Mouse (Mus musculus): ENCODE results near the gene Gmeb2. TPM values are rescaled to one million over a fixed set of nuclear protein-coding genes. Genes with fewer than 3 reads are reported as not detected.
A peak's percentile ranks its signal among the peaks of the same experiment; 100 is the strongest.

Gene Gmeb2
- total RNA-seq (2021) = 1 to 10 TPM; 8.9 to 9.5 TPM
- long read RNA-seq, experiment 1, full-length matches to known transcripts = 1 of 1 reads
- long read RNA-seq, experiment 1, partial matches to known transcripts = 0 of 1 reads
- long read RNA-seq, experiment 1, other reads (novel, unspliced or antisense) = 0 of 1 reads
- long read RNA-seq, experiment 2, partial matches to known transcripts = 1 of 1 reads
- long read RNA-seq, experiment 2, other reads (novel, unspliced or antisense) = 0 of 1 reads

- DNase-seq = peak; percentile 94 to 97
Observed at GRCm38 (mm10) chr2:181287958-181288350, at the start of gene Gmeb2. TSS of gene Gmeb2 (minus strand) at chr2:181288035.

GRCm38 (mm10) chr2:181334023-181334422 is 46.2 kb upstream of the Gmeb2 start:
- peak; percentile 61 to 89 for DNase-seq

- no peak for DNase-seq
Observed at GRCm38 (mm10) chr2:181332542-181332941, 44.7 kb upstream of the Gmeb2 start.

- DNase-seq = no peak
Observed at GRCm38 (mm10) chr2:181326098-181326497, 38.3 kb upstream of the Gmeb2 start.

GRCm38 (mm10) chr2:181322136-181322535 is 34.3 kb upstream of the Gmeb2 start:
- DNase-seq = no peak

GRCm38 (mm10) chr2:181320103-181320499 is 32.3 kb upstream of the Gmeb2 start:
- DNase-seq = no peak

- DNase-seq = peak; percentile 85 to 92
Observed at GRCm38 (mm10) chr2:181319248-181320102, 31.6 kb upstream of the Gmeb2 start, which contains the start of gene Rtel1. TSS of gene Rtel1 (plus strand) at chr2:181319739.

GRCm38 (mm10) chr2:181314080-181314810 is 26.4 kb upstream of the Gmeb2 start, which contains the start of gene Stmn3:
TSS of gene Stmn3 (minus strand) at chr2:181314500.
- DNase-seq = peak; percentile 27 to 57

GRCm38 (mm10) chr2:181313344-181314079 is 25.7 kb upstream of the Gmeb2 start:
- no peak for DNase-seq

- DNase-seq = no peak
Observed at GRCm38 (mm10) chr2:181313006-181313343, 25.1 kb upstream of the Gmeb2 start.

GRCm38 (mm10) chr2:181312435-181312834 is 24.6 kb upstream of the Gmeb2 start:
- DNase-seq = no peak

GRCm38 (mm10) chr2:181307144-181307804 is 19.4 kb upstream of the Gmeb2 start:
- DNase-seq = peak; percentile 49 to 57

GRCm38 (mm10) chr2:181304944-181305343 is 17.1 kb upstream of the Gmeb2 start:
- DNase-seq = no peak

- no peak for DNase-seq
Observed at GRCm38 (mm10) chr2:181302041-181302440, 14.2 kb upstream of the Gmeb2 start.

- DNase-seq = no peak
Observed at GRCm38 (mm10) chr2:181290937-181291336, 3.1 kb upstream of the Gmeb2 start.

GRCm38 (mm10) chr2:181288691-181289090 is 856 bp upstream of the Gmeb2 start:
- no peak for DNase-seq

- DNase-seq = peak; percentile 88 to 90
Observed at GRCm38 (mm10) chr2:181287338-181287957, 387 bp downstream of the Gmeb2 start.

- no peak for DNase-seq
Observed at GRCm38 (mm10) chr2:181286629-181287337, 1.1 kb downstream of the Gmeb2 start.

GRCm38 (mm10) chr2:181279968-181280367 is 7.9 kb downstream of the Gmeb2 start:
- DNase-seq = no peak

- no peak for DNase-seq
Observed at GRCm38 (mm10) chr2:181277866-181278265, 10.0 kb downstream of the Gmeb2 start.
